Mouse (Mus musculus): Measurements from ENCODE around the gene Myrip.

Gene Myrip

GRCm38 (mm10) chr9:120449696-120450329, 148.5 kb downstream of the Myrip start:
- no peak for DNase-seq (ENCODE audit: low read depth in 1 of 2, low spot score in 2 of 2)

- no peak for DNase-seq (ENCODE audit: low read depth in 1 of 2, low spot score in 2 of 2)
These were observed 154.7 kb downstream of the Myrip start for GRCm38 (mm10) chr9:120455768-120456655.

GRCm38 (mm10) chr9:120470431-120470830, 169.1 kb downstream of the Myrip start:
- no peak for DNase-seq (ENCODE audit: low read depth in 1 of 2, low spot score in 2 of 2)

DNA sequence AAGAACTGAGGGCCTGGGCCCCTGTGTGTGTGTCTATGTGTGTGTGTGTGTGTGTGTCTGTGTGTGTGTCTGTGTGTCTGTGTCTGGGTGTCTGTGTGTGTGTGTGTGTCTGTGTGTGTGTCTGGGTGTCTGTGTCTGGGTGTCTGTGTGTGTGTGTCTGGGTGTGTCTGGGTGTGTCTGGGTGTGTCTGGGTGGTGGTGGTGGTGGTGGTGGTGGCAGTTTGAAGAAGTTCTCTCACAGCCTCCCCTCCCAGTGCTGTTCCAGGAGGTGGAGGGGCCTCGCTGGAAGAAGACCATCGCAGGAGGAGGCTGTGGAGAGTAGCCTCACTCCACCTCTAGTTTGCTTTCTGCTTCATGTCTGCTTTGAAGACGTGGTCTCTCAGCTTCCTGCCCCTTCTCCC, 180.3 kb downstream of the Myrip start:
- DNase-seq (ENCODE audit: low read depth in 1 of 2, low spot score in 2 of 2), result no peak

GRCm38 (mm10) chr9:120482382-120482781, 181.1 kb downstream of the Myrip start:
- DNase-seq (ENCODE audit: low read depth in 1 of 2, low spot score in 2 of 2), result no peak

DNA sequence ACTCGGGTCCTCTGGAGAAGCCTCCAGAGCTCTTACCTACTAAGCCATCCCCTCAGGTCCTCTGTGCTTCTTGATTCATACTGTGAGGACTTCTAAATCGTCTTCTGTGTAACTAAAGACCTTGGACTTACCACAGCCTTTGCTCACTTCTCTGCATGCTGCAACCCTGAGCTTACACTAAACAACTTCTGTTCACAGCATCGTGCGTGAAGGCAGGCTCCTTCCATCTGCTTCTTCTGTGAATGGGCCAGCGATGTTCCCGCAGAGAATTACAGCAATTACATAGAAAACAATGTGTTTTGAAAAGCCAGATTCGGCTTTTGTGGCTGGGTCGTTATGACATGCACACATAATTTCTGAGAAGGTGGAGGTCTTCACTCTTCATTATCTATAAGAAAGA, 181.8 kb downstream of the Myrip start:
- DNase-seq (ENCODE audit: low read depth in 1 of 2, low spot score in 2 of 2), result no peak

- DNase-seq (ENCODE audit: low read depth in 1 of 2, low spot score in 2 of 2), result no peak
These were observed 185.8 kb downstream of the Myrip start for GRCm38 (mm10) chr9:120487076-120487475.

- DNase-seq (ENCODE audit: low read depth in 1 of 2, low spot score in 2 of 2), result no peak
These were observed 190.2 kb downstream of the Myrip start for GRCm38 (mm10) chr9:120491509-120491908.

- DNase-seq (ENCODE audit: low read depth in 1 of 2, low spot score in 2 of 2), result no peak
These were observed 190.7 kb downstream of the Myrip start, which contains the start of gene Eif1b for GRCm38 (mm10) chr9:120492010-120492399. Gene Eif1b, plus strand, starts transcription at chr9:120492232.

- DNase-seq (ENCODE audit: low read depth in 1 of 2, low spot score in 2 of 2), result peak in 1 of 2 experiments; percentile 49
These were observed 191.4 kb downstream of the Myrip start for GRCm38 (mm10) chr9:120492400-120493351.

GRCm38 (mm10) chr9:120493781-120494180, 192.5 kb downstream of the Myrip start:
- no peak for DNase-seq (ENCODE audit: low read depth in 1 of 2, low spot score in 2 of 2)

GRCm38 (mm10) chr9:120496691-120497090, 195.4 kb downstream of the Myrip start:
- peak in 1 of 2 experiments; percentile 17 for DNase-seq (ENCODE audit: low read depth in 1 of 2, low spot score in 2 of 2)

DNA sequence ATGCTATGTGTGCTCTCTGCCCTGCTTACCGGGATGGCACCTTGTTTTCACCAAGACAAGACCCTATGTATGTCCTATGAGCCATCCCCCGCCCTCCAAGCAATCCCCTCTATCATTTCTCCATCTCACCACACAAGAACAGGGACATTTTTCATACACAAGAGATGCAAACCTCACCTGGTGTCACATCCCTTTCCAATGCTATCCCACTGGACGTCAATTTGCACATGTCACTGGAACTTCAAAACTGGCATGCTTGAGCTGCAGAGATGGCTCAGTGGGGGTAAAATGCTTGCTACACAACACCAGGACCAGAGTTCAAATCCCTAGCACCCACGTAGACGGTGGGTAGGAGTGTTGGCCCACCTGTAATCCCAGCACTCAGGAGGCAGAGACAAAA, 196.7 kb downstream of the Myrip start:
- DNase-seq (ENCODE audit: low read depth in 1 of 2, low spot score in 2 of 2), result no peak

- DNase-seq (ENCODE audit: low read depth in 1 of 2, low spot score in 2 of 2), result no peak
These were observed 200.0 kb downstream of the Myrip start for GRCm38 (mm10) chr9:120501191-120501902.

DNA sequence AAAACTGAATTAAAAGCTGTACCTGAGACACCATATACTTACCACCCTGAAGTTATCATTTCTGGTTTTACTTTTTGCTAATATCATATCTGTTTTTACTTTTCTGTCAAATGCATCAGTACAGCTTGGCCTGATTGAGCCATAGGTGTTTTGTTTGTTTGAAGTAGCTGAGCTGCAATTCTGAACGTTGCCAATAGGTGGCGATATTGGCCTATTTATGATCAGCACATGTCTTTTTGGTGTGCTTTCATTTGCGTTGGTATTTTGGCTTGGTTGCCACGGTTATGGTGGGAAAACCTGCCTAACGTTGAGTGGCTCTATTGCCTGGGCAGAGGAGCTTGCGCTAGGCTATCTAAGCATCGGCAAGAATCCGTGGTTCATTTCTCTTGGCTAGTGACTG, 200.7 kb downstream of the Myrip start:
- peak; percentile 18 to 56 for DNase-seq (ENCODE audit: low read depth in 1 of 2, low spot score in 2 of 2)

DNA sequence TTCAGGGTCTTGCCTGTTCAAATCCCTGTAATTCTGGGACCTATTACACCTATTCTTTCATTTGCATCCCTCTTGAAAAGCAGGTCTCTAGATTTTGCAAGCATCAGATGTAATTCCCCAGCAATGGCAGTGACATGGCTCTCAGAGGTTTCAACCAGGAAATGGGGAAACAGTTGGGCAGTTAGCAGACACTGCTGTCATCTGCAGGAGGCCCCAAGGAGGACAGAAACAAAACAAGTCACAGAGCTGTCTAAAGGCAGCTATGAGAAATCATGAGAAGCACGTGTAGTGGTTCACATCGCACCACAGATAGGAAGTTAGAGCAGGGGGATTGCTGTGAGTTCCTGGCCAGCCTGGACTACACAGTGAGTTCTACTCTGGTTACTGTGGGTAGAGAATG, 203.1 kb downstream of the Myrip start:
- DNase-seq (ENCODE audit: low read depth in 1 of 2, low spot score in 2 of 2), result no peak

- no peak for DNase-seq (ENCODE audit: low read depth in 1 of 2, low spot score in 2 of 2)
These were observed 210.5 kb downstream of the Myrip start for GRCm38 (mm10) chr9:120511781-120512180.

GRCm38 (mm10) chr9:120516720-120517119, 215.4 kb downstream of the Myrip start:
- DNase-seq (ENCODE audit: low read depth in 1 of 2, low spot score in 2 of 2), result no peak

GRCm38 (mm10) chr9:120518946-120519345, 217.6 kb downstream of the Myrip start:
- DNase-seq (ENCODE audit: low read depth in 1 of 2, low spot score in 2 of 2), result no peak

GRCm38 (mm10) chr9:120519469-120520125, 218.3 kb downstream of the Myrip start:
- no peak for DNase-seq (ENCODE audit: low read depth in 1 of 2, low spot score in 2 of 2)
